Mouse (Mus musculus): ENCODE results near the gene S100a16.

S100a16 gene

DNA sequence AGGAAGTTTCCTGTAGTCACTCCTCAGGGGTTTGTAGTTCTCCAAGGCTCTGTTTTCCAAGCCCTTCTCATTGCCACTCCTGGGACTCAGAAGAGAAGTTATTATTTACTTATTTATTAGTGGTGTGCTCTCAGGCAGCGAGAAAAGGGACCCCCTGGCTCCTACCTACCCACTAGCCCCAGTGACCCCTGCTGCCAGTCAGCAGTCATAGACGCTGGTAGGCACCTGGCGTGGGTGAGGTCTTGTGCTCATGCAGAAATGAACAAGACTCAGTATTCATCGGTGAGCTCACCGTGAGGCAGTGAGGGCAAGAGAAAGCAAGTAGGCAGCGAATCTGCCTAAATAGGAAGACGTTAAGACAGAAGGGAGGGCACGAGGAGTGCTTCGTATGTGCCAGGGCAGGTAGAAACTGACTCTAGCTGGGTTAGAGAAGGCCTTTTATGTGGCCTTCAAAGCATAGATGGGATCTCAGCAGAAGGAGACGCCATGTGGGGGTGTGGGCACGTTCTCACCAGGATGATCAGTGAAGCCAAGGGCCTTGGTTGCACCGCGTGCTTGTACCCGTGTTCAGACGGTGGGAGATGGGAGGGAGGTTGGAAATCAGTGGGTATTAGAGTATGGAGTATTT is 49.1 kb downstream of the S100a16 start:
- peak; percentile 14 for DNase-seq (ENCODE audit: low read depth, low spot score)

DNA sequence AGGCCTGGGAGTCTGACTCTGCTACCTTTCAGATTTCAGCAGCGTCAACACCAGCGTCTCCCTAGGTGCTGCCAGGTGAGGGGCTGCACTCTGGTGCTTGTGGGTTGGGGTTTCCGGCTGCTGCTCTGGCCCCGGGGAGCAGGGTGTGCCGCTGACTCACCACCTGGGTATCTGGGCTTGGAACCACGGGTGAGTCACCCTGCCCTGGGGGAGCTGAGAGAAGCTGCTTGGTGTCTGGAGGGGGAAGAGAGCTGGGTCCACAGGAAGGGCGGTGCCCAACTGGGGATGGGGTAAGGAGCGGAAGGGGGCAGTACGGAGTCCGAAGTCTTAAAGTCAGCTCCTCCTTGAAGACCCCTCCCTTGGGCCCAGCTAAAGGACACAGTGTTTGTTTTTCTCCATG is 49.9 kb downstream of the S100a16 start:
- DNase-seq (ENCODE audit: low read depth, low spot score), result peak; percentile 85

DNA sequence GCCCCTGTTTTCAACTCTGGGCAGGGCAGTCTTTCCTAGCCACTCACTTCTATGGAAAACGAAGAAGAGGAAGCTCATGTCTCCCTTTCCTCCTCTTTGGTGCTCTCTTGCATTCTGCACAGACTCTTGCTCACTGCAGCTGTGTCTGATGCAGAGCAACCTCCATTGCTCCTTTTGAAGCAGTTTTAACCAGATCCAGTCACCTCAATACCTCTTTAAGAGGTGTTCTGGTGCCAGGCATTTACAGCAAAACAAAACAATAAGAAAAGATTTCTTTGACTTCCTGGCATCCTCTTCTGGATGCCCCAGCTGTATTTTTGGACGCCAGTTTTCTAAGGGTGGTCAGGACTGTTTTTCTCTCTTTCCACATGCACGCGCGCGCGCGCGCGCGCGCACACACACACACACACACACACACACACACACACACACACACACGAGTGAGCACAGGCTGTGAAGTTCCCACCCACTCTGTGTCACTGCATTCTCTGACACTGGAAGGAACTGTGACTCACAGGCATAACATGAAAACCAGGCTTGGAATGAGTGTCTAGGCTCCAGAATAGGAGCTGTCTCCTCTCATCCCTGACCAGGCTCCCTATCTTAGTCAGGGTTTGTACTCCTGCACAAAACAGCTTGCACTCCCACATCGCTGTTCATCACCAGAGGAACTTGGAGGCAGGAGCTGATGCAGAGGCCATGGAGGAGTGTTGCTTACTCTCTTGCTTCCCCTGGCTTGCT is 50.5 kb downstream of the S100a16 start:
- DNase-seq (ENCODE audit: low read depth, low spot score), result peak; percentile 33

DNA sequence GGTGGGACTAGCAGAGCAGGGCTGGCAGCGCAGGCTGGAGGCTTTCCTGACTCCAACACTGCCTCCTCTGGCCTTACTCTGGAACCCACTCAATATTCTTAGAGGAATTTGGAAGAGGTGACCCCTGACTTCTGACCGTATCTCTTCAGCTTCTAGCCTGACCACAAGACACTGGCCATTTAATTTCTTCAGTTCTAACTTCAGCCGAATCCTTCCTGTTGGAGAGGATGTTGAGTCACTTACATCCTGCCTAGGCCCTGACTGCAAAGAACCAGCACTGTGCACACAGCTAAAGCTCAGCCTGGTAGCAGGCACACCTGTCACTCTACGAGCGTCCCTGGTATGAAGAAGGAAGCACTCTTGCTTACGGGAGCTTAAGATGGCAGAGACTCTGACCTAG is 52.3 kb downstream of the S100a16 start:
- DNase-seq (ENCODE audit: low read depth, low spot score), result peak; percentile 13

DNA sequence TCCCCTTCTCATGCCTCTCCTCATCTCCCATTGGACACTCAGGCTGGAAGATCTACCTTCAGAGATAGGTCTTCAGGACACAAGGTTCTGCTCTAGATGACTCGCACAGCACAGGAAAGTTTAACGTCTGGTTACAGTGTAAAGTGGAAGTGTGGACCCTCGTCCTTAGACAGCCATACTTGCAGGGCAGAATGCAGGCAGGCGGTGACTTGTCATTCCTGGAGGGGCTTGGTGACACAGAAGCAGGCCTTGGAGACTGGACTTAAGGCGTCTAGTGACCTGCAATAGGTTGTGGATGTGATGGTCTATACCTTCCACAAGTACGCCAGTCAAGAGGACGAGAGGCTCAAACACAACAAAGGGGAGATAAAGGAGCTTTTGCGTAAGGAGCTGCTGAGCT is 52.9 kb downstream of the S100a16 start, which contains the start of gene S100a2:
TSS of gene S100a2 (plus strand) at position 301 of the 400 bp plus-strand sequence.
- DNase-seq (ENCODE audit: low read depth, low spot score), result no peak

Data from R1 (cell line).